Mouse (Mus musculus) bone marrow, adult 2 months (tissue): ENCODE measurements around the gene Tspan9.

ENCODE experiments used
- CTCF ChIP-seq: fragments of 200-500 bp; IDR thresholded peaks from 2 replicates; pipeline ENCODE4 v1.5.1; 2011; ENCODE audit warnings: low read length, control low read depth; ENCODE audit not compliant: control insufficient read depth, insufficient read depth
- POLR2A ChIP-seq: fragments of 200-500 bp; IDR thresholded peaks from 2 replicates; pipeline ENCODE4 v1.6.1; 2011; ENCODE audit warnings: low read depth, mild to moderate bottlenecking, control low read depth, low read length, borderline replicate concordance; ENCODE audit not compliant: control insufficient read depth

- TF ChIP-seq CTCF = no peak
- no peak for TF ChIP-seq POLR2A
Measured at GRCm38 (mm10) chr6:128093856-128094628, 49.4 kb downstream of the Tspan9 start.
